Mouse (Mus musculus): ENCODE results near the gene Cacna1a. TPM values are rescaled to one million over a fixed set of nuclear protein-coding genes. Genes with fewer than 3 reads are reported as not detected.

Gene Cacna1a
- polyA plus RNA-seq, 1 experiment from 2014 or later: 20.0 TPM

DNA sequence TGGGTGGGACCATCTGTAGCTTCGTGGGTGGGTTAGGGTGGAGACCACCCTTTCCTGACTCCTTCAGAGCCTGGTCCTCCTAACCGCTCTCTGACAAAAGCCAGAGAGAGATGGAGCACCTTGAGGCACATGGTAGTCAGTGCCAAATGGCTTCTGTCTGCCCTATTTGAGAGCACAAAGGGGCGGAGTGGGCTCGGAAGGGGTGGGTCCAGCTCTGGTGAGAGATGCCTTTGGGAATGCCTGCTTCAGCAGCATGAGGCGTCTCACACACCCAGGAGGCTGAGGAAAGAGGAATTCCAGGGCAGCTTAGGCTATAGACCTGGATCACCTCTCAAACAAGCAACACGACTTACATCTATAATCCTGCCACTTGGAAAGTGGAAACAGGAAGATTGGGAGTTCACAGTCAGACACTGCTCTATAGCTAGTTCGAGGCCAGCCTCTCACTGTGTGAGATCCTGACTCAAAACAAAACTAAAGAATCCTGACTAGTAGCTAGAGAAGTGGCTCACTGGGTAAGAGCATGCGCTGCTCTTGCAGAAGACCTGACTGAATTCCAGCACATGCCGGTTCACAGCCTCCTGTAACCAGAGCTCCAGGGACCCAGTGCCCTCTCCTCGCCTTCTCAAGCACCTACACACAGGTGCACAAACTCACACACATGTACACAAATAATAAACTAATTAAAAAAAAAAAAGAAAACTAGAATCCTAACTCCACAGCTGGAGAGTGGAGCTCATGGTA is 245.8 kb downstream of the Cacna1a start:
- no peak overlapping the region for H3K4me2 ChIP-seq (ENCODE audit: low read length)
- H3K27ac ChIP-seq (ENCODE audit: low read length): peak overlapping the region; percentile 54; the same call in 1 of the 2 replicates
- H3K4me3 ChIP-seq (ENCODE audit: low read depth, low read length): no peak overlapping the region
- H3K27me3 ChIP-seq (ENCODE audit: control insufficient read depth, insufficient read depth, low read depth, low read length): no peaks in the 10 kb centered on the region
- peaks cover 13% of the 10 kb centered on the region for H3K4me1 ChIP-seq (ENCODE audit: control insufficient read depth, insufficient read depth, low read length)
- peaks cover 11% of the 10 kb centered on the region; the same call in 1 of the 2 replicates for H3K36me3 ChIP-seq (ENCODE audit: control insufficient read depth, insufficient read depth, low read length)
- no peak for ATAC-seq
- 50% methylated on average over 10 of the region's 10 CpGs for WGBS
- H3K9me3 ChIP-seq (replicated peaks; ENCODE audit: control insufficient read depth, low read length, poor library complexity, severe bottlenecking): no peaks in the 10 kb centered on the region
- no peak overlapping the region for H3K9ac ChIP-seq (ENCODE audit: low read depth, low read length)

DNA sequence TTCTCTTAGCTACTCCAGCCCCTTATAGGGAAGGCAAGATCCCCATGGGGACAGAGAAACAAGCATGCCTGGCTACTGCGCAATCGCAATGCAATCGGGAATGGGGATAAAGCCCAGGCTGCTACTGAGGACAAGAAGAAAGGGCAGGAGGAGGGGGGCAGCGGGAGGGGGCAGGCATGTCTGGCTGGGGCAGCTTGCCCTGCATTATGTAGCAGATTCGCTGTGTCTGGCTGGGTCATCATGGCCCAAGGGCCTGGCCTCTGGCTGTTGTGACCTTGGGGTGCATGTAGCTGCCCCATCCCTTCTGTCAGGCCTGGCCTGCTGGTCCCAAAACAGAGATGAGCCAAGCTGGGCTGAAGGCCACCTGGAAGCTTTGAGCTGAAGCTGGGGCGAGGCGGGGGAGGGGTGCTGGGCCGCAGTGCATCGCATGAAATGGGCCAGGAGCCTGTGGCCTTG is 246.6 kb downstream of the Cacna1a start:
- no peak for ATAC-seq
- H3K27ac ChIP-seq (ENCODE audit: low read length): peak overlapping the region; percentile 54
- no peak overlapping the region for H3K4me2 ChIP-seq (ENCODE audit: low read length)
- H3K9me3 ChIP-seq (replicated peaks; ENCODE audit: control insufficient read depth, low read length, poor library complexity, severe bottlenecking): no peaks in the 10 kb centered on the region
- H3K27me3 ChIP-seq (ENCODE audit: control insufficient read depth, insufficient read depth, low read depth, low read length): no peaks in the 10 kb centered on the region
- peak overlapping the region; percentile 51; the same call in 1 of the 2 replicates for H3K9ac ChIP-seq (ENCODE audit: low read depth, low read length)
- H3K4me1 ChIP-seq (ENCODE audit: control insufficient read depth, insufficient read depth, low read length): peaks cover 13% of the 10 kb centered on the region
- peaks cover 8% of the 10 kb centered on the region; the same call in 1 of the 2 replicates for H3K36me3 ChIP-seq (ENCODE audit: control insufficient read depth, insufficient read depth, low read length)
- WGBS: 21% methylated on average over 9 of the region's 9 CpGs
- H3K4me3 ChIP-seq (ENCODE audit: low read depth, low read length): no peak overlapping the region

DNA sequence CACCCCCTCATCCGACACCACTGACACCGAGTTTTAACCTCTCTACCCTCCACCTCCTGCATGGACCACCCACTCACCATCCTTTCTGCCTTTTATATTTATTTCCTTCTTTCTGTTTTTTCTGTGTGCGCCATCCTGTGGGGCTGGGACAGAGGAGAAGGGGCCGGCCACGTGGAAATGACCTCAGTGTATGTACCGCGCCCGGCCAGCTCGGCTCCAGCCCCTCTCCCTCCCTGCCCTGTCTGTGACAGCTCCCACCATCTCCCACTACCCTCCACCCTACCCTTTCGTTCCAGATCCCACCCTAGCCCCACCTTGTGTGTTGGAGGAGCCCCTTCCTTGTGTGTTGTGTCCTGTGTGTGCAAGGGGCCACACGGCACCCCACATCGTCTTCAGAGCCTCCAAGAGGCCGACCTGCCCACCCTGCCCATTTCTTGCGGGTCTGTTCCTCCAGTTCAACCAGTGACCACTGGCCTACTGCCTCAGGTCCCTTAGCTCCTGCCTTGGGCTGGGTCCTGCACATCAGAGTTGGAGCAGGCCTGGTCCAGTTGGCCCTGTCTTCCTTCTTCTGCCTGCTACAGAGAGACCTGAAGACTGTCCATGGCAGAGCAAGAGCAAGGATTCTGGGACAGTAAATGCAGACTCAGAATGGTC is 247.3 kb downstream of the Cacna1a start:
- peak overlapping the region; percentile 54; the same call in 1 of the 2 replicates for H3K27ac ChIP-seq (ENCODE audit: low read length)
- no peak overlapping the region for H3K4me3 ChIP-seq (ENCODE audit: low read depth, low read length)
- 61% methylated on average over 13 of the region's 14 CpGs for WGBS
- no peak overlapping the region for H3K4me2 ChIP-seq (ENCODE audit: low read length)
- H3K9me3 ChIP-seq (replicated peaks; ENCODE audit: control insufficient read depth, low read length, poor library complexity, severe bottlenecking): no peaks in the 10 kb centered on the region
- ATAC-seq: no peak
- 0 out of 2 replicates have a peak overlapping the region, but pooled peaks have one; percentile 51 for H3K9ac ChIP-seq (ENCODE audit: low read depth, low read length)
- peaks cover 4% of the 10 kb centered on the region; the same call in 1 of the 2 replicates for H3K36me3 ChIP-seq (ENCODE audit: control insufficient read depth, insufficient read depth, low read length)
- no peaks in the 10 kb centered on the region for H3K27me3 ChIP-seq (ENCODE audit: control insufficient read depth, insufficient read depth, low read depth, low read length)
- H3K4me1 ChIP-seq (ENCODE audit: control insufficient read depth, insufficient read depth, low read length): peaks cover 16% of the 10 kb centered on the region

DNA sequence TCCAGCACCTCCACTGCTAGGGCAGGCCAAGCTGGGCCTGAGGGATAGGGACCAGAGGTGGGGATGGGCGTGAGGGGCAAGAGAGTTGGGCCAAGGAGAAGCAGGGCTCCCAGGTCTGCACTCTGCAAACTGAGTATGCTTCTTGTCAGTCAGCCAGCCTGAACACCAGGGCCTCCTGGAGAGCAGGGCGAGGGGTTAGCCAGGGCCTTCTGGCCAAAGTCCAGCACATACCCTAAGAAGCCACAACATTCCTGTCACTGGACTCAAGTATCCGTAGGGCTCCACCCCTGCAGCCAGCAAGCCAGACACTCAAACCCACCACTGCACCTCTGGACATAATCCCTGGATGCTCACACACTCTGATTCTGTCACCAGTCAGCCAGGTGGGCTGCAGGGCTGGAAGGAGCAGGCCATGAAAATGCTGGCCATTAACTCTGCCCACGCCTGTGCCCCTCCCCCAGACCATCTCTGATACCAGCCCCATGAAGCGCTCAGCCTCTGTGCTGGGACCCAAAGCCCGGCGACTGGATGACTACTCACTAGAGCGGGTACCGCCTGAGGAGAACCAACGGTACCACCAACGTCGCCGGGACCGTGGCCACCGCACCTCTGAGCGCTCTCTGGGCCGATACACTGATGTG is 247.9 kb downstream of the Cacna1a start:
- ATAC-seq: no peak

DNA sequence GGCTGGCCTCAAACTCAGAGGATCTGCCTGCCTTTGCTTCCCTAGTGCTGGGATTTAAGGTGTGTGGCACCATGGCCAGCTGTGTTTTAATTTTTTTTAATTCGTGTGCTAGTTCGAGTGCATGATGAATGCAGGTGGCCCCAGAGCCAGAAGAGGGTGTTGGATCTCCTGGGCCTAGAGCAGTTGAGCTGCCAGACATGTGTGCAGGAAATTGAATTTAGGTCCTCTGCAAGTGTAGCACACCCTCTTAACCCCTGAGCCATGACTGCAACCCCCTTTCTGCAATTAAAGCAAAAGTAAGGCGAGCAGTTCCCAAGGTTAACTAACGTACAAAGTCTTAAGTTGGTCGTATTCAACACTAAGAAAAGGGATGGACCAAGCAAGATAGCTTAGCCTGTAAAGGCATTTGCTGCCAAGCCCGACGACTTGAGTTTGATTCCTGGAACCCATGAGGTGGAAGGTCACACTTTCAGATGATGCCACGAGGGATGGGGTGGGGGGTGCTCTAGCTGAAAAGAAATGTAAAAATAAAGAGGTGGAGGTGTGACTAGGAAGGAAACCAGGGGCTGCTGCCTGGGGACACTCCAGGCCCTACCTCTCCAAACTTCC is 249.8 kb downstream of the Cacna1a start:
- Histone ChIP-seq H3K36me3 (ENCODE audit: control insufficient read depth, insufficient read depth, low read length) (peaks cover 4% of the 10 kb centered on the region; the same call in 1 of the 2 replicates), H3K4me1 (ENCODE audit: control insufficient read depth, insufficient read depth, low read length) (peaks cover 16% of the 10 kb centered on the region), H3K9ac (ENCODE audit: low read depth, low read length) (peak overlapping the region; percentile 74), H3K4me2 (ENCODE audit: low read length) (peak overlapping the region; percentile 89), H3K9me3 (replicated peaks; ENCODE audit: control insufficient read depth, low read length, poor library complexity, severe bottlenecking) (no peaks in the 10 kb centered on the region), H3K4me3 (ENCODE audit: low read depth, low read length) (peak overlapping the region; percentile 40), H3K27ac (ENCODE audit: low read length) (no peak overlapping the region), H3K27me3 (ENCODE audit: control insufficient read depth, insufficient read depth, low read depth, low read length) (no peaks in the 10 kb centered on the region)
- ATAC-seq: no peak
- WGBS: 38% methylated on average over 8 of the region's 8 CpGs

More for the DNA sequence above, 247.9 kb downstream of the Cacna1a start:
- Histone ChIP-seq H3K27ac (ENCODE audit: low read length) (no peak overlapping the region), H3K4me2 (ENCODE audit: low read length) (no peak overlapping the region), H3K27me3 (ENCODE audit: control insufficient read depth, insufficient read depth, low read depth, low read length) (no peaks in the 10 kb centered on the region), H3K4me3 (ENCODE audit: low read depth, low read length) (no peak overlapping the region), H3K9me3 (replicated peaks; ENCODE audit: control insufficient read depth, low read length, poor library complexity, severe bottlenecking) (no peaks in the 10 kb centered on the region), H3K4me1 (ENCODE audit: control insufficient read depth, insufficient read depth, low read length) (peaks cover 16% of the 10 kb centered on the region), H3K9ac (ENCODE audit: low read depth, low read length) (no peak overlapping the region), H3K36me3 (ENCODE audit: control insufficient read depth, insufficient read depth, low read length) (peaks cover 4% of the 10 kb centered on the region; the same call in 1 of the 2 replicates)
- 89% methylated on average over 17 of the region's 17 CpGs for WGBS

DNA sequence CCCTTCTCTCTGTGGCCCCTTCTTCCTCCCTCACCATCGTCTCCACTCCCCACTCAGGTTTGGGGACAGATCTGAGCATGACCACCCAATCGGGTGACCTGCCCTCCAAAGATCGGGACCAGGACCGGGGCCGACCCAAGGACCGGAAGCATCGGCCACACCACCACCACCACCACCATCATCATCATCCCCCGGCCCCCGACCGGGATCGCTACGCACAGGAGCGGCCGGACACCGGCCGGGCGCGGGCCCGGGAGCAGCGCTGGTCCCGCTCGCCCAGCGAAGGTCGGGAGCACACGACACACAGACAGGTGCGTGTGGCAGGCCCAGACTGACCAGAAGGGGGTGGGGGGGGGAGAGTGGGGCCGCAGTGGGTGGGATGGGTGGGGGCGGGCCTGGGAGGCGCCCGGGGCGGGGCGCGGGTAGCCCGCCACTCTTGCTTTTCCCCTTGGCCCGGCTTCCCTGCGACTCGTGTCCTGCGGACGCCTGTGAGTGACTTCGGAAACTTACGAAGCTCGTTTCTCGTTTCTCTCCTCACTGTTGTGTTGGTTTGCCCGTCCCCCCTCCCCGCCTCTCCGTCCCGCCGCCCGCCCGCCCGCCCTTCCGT is 250.4 kb downstream of the Cacna1a start:
- WGBS: under 1% methylated on average over 31 of the region's 52 CpGs
- no peaks in the 10 kb centered on the region for H3K9me3 ChIP-seq (replicated peaks; ENCODE audit: control insufficient read depth, low read length, poor library complexity, severe bottlenecking)
- peak; percentile 22 for ATAC-seq
- peak overlapping the region; percentile 74 for H3K9ac ChIP-seq (ENCODE audit: low read depth, low read length)
- H3K36me3 ChIP-seq (ENCODE audit: control insufficient read depth, insufficient read depth, low read length): peaks cover under 1% of the 10 kb centered on the region; the same call in 1 of the 2 replicates
- H3K27ac ChIP-seq (ENCODE audit: low read length): peak overlapping the region; percentile 82
- H3K4me3 ChIP-seq (ENCODE audit: low read depth, low read length): peak overlapping the region; percentile 40
- peaks cover 16% of the 10 kb centered on the region for H3K4me1 ChIP-seq (ENCODE audit: control insufficient read depth, insufficient read depth, low read length)
- H3K27me3 ChIP-seq (ENCODE audit: control insufficient read depth, insufficient read depth, low read depth, low read length): no peaks in the 10 kb centered on the region
- peak overlapping the region; percentile 89 for H3K4me2 ChIP-seq (ENCODE audit: low read length)

DNA sequence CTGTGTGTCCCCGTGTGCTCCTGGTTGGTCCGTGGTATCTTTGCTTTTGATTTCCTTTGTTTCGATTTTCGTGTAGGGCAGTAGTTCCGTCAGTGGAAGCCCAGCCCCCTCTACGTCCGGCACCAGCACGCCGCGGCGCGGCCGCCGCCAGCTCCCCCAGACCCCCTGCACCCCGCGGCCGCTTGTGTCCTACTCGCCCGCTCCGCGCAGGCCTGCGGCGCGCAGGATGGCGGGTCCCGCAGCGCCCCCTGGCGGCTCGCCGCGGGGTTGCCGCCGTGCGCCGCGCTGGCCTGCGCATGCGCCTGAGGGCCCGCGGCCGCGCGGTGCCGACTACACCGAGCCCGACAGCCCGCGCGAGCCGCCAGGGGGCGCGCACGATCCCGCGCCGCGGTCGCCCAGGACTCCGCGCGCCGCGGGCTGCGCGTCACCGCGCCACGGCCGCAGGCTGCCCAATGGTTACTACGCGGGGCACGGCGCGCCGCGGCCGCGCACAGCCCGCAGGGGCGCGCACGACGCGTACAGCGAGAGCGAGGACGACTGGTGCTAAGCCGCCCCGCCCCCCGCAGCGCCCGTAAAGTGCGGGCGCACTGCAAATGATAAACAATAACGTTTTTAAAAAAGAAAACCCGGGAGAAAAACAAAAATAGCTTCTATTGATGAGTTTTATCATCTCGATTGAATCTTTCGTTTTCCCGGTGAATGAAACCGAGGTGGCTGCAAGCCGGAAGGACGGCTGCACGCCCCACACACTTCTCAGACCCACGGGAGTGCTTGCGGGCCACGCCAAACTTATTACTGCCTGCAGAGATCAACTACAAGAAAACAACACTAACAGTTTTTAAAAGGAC is 251.1 kb downstream of the Cacna1a start:
- H3K4me2 ChIP-seq (ENCODE audit: low read length): peak overlapping the region; percentile 89
- peaks cover 15% of the 10 kb centered on the region for H3K4me1 ChIP-seq (ENCODE audit: control insufficient read depth, insufficient read depth, low read length)
- WGBS: under 1% methylated on average over 106 of the region's 106 CpGs
- H3K4me3 ChIP-seq (ENCODE audit: low read depth, low read length): peak overlapping the region; percentile 40
- peak overlapping the region; percentile 74 for H3K9ac ChIP-seq (ENCODE audit: low read depth, low read length)
- peak; percentile 93 for ATAC-seq
- peak overlapping the region; percentile 82 for H3K27ac ChIP-seq (ENCODE audit: low read length)
- no peaks in the 10 kb centered on the region for H3K9me3 ChIP-seq (replicated peaks; ENCODE audit: control insufficient read depth, low read length, poor library complexity, severe bottlenecking)
- no peaks in the 10 kb centered on the region; the same call in 1 of the 2 replicates for H3K36me3 ChIP-seq (ENCODE audit: control insufficient read depth, insufficient read depth, low read length)
- no peaks in the 10 kb centered on the region for H3K27me3 ChIP-seq (ENCODE audit: control insufficient read depth, insufficient read depth, low read depth, low read length)
